Mouse (Mus musculus): Measurements from ENCODE around the gene Cklf. TPM values are rescaled to one million over a fixed set of nuclear protein-coding genes. Genes with fewer than 3 reads are reported as not detected.

The Cklf gene
- polyA plus RNA-seq, 1 experiment from 2014 or later: 33.6 TPM

GRCm38 (mm10) chr8:104232039-104232438 is 18.6 kb upstream of the Cklf start:
- Histone ChIP-seq H3K4me1 (ENCODE audit: control insufficient read depth, insufficient read depth, low read depth, low read length) (no peaks in the 10 kb centered on the region), H3K9me3 (ENCODE audit: control insufficient read depth, low read length) (no peaks in the 10 kb centered on the region), H3K36me3 (ENCODE audit: control insufficient read depth, insufficient read depth, low read length) (peaks cover 56% of the 10 kb centered on the region), H3K9ac (ENCODE audit: low read depth, low read length) (no peak overlapping the region), H3K4me2 (ENCODE audit: low read length) (no peak overlapping the region), H3K27ac (ENCODE audit: low read depth, low read length) (no peak overlapping the region), H3K27me3 (replicated peaks; ENCODE audit: control insufficient read depth, insufficient read depth, low read length) (no peaks in the 10 kb centered on the region), H3K4me3 (ENCODE audit: low read length) (no peak overlapping the region)
- no peak for ATAC-seq
- 97% methylated on average over 4 of the region's 4 CpGs for WGBS

- no peak overlapping the region for H3K4me3 ChIP-seq (ENCODE audit: low read length)
- no peak for ATAC-seq
- no peak overlapping the region for H3K4me2 ChIP-seq (ENCODE audit: low read length)
- peaks cover 47% of the 10 kb centered on the region for H3K36me3 ChIP-seq (ENCODE audit: control insufficient read depth, insufficient read depth, low read length)
- H3K27me3 ChIP-seq (replicated peaks; ENCODE audit: control insufficient read depth, insufficient read depth, low read length): no peaks in the 10 kb centered on the region
- H3K9me3 ChIP-seq (ENCODE audit: control insufficient read depth, low read length): no peaks in the 10 kb centered on the region
- no peak overlapping the region for H3K9ac ChIP-seq (ENCODE audit: low read depth, low read length)
- no peak overlapping the region for H3K27ac ChIP-seq (ENCODE audit: low read depth, low read length)
- 98% methylated on average over 5 of the region's 5 CpGs for WGBS
- H3K4me1 ChIP-seq (ENCODE audit: control insufficient read depth, insufficient read depth, low read depth, low read length): no peaks in the 10 kb centered on the region
Observed at GRCm38 (mm10) chr8:104232919-104233318, 17.7 kb upstream of the Cklf start.

GRCm38 (mm10) chr8:104234573-104234972 is 16.1 kb upstream of the Cklf start:
- Histone ChIP-seq H3K27ac (ENCODE audit: low read depth, low read length) (no peak overlapping the region), H3K9me3 (ENCODE audit: control insufficient read depth, low read length) (no peaks in the 10 kb centered on the region), H3K4me3 (ENCODE audit: low read length) (no peak overlapping the region), H3K4me1 (ENCODE audit: control insufficient read depth, insufficient read depth, low read depth, low read length) (no peaks in the 10 kb centered on the region), H3K4me2 (ENCODE audit: low read length) (no peak overlapping the region), H3K9ac (ENCODE audit: low read depth, low read length) (no peak overlapping the region), H3K27me3 (replicated peaks; ENCODE audit: control insufficient read depth, insufficient read depth, low read length) (no peaks in the 10 kb centered on the region), H3K36me3 (ENCODE audit: control insufficient read depth, insufficient read depth, low read length) (peaks cover 37% of the 10 kb centered on the region)
- peak; percentile 69; the same call in 1 of the 2 replicates for ATAC-seq
- WGBS: 50% methylated on average over 6 of the region's 6 CpGs

DNA sequence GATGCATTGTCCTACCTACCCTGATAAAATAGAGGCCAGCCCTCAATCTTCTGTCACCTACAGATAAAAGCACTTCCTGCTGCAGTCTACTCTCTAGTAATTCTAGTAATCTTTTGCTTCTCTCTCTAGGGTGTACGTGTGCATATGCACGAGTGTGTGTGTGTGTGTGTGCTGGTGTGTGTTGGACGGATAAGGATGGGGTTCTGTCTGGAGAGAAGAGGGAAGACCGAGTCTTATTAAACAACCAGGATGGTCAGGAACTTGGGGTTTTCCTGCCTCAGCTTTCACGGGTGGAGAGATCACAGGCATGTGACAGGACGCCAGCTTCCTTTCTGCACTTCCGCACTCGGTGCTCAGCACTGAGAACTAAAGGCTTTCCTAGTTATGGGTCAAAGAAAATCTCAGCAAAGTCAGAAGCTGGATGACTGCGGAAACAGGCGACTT is 11.2 kb upstream of the Cklf start:
- peaks cover 27% of the 10 kb centered on the region for H3K36me3 ChIP-seq (ENCODE audit: control insufficient read depth, insufficient read depth, low read length)
- no peak for ATAC-seq

DNA sequence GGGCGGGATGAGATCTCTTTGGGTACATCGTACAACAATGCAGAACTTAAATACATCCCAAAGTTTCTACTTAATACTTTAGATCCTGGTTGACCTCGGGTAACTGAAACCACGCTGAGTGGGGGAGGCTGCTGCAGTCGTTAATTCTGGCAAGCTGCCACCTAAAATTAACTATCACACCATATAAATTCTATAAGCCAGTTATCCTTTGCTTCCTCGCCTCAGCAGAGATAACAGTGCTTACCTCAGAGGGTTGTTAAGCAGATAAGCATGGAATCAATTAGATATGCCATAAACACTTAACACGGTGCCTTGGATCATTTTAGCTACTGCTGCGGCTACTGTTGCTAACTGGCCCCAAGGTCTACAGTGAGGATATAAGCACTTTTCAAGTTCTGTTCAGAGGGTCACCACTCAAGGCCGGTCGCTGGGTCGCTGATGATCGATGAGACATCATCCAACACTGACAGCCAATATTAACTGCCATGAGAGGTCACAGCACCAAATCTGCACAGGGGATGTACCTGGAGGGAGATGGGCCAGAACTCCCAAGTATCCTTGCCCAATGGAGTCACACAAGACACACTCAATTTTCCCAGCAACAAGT is 8.5 kb upstream of the Cklf start:
- ATAC-seq: no peak
- Histone ChIP-seq H3K4me3 (ENCODE audit: low read length) (no peak overlapping the region), H3K36me3 (ENCODE audit: control insufficient read depth, insufficient read depth, low read length) (peaks cover 29% of the 10 kb centered on the region), H3K27me3 (replicated peaks; ENCODE audit: control insufficient read depth, insufficient read depth, low read length) (no peaks in the 10 kb centered on the region), H3K27ac (ENCODE audit: low read depth, low read length) (no peak overlapping the region), H3K4me1 (ENCODE audit: control insufficient read depth, insufficient read depth, low read depth, low read length) (peaks cover 4% of the 10 kb centered on the region; the same call in 1 of the 2 replicates), H3K9me3 (ENCODE audit: control insufficient read depth, low read length) (no peaks in the 10 kb centered on the region), H3K9ac (ENCODE audit: low read depth, low read length) (no peak overlapping the region), H3K4me2 (ENCODE audit: low read length) (no peak overlapping the region)
- 82% methylated on average over 12 of the region's 12 CpGs for WGBS

More for the DNA sequence above, 11.2 kb upstream of the Cklf start:
- Histone ChIP-seq H3K4me1 (ENCODE audit: control insufficient read depth, insufficient read depth, low read depth, low read length) (no peaks in the 10 kb centered on the region), H3K27ac (ENCODE audit: low read depth, low read length) (no peak overlapping the region), H3K9ac (ENCODE audit: low read depth, low read length) (no peak overlapping the region), H3K4me2 (ENCODE audit: low read length) (no peak overlapping the region), H3K9me3 (ENCODE audit: control insufficient read depth, low read length) (no peaks in the 10 kb centered on the region), H3K4me3 (ENCODE audit: low read length) (no peak overlapping the region), H3K27me3 (replicated peaks; ENCODE audit: control insufficient read depth, insufficient read depth, low read length) (no peaks in the 10 kb centered on the region)
- 89% methylated on average over 10 of the region's 10 CpGs for WGBS

DNA sequence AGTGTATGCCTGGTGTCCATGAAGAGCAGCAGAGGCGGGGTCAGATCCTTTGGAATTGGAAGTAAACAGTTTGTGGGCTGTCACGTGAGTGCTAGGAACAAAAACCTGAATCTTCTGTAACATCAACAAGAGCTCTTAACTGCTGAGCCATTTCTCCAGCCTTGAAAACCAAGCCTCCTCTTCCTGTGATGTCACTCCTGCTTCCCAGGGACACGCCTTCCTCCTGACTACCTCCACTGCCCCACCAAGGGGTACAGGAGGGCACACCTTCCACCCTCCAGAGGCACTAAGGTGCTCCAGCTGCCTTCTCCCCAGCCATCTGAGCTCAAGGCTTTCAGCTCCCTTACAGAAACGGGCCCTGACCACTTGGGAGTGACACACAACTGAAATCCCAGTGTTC is 4.0 kb upstream of the Cklf start:
- Histone ChIP-seq H3K9me3 (ENCODE audit: control insufficient read depth, low read length) (no peaks in the 10 kb centered on the region), H3K4me2 (ENCODE audit: low read length) (no peak overlapping the region; the same call in 1 of the 2 replicates), H3K36me3 (ENCODE audit: control insufficient read depth, insufficient read depth, low read length) (peaks cover 14% of the 10 kb centered on the region), H3K9ac (ENCODE audit: low read depth, low read length) (0 out of 2 replicates have a peak overlapping the region, but pooled peaks have one; percentile 14), H3K4me1 (ENCODE audit: control insufficient read depth, insufficient read depth, low read depth, low read length) (peaks cover 16% of the 10 kb centered on the region), H3K4me3 (ENCODE audit: low read length) (no peak overlapping the region), H3K27me3 (replicated peaks; ENCODE audit: control insufficient read depth, insufficient read depth, low read length) (no peaks in the 10 kb centered on the region), H3K27ac (ENCODE audit: low read depth, low read length) (no peak overlapping the region)
- WGBS: 74% methylated on average over 4 of the region's 4 CpGs
- ATAC-seq: no peak

GRCm38 (mm10) chr8:104247054-104247907 is 3.4 kb upstream of the Cklf start:
- Histone ChIP-seq H3K27me3 (replicated peaks; ENCODE audit: control insufficient read depth, insufficient read depth, low read length) (no peaks in the 10 kb centered on the region), H3K36me3 (ENCODE audit: control insufficient read depth, insufficient read depth, low read length) (peaks cover 11% of the 10 kb centered on the region), H3K9ac (ENCODE audit: low read depth, low read length) (peak overlapping the region; percentile 92), H3K27ac (ENCODE audit: low read depth, low read length) (no peak overlapping the region; the same call in 1 of the 2 replicates), H3K4me3 (ENCODE audit: low read length) (peak overlapping the region; percentile 100), H3K4me1 (ENCODE audit: control insufficient read depth, insufficient read depth, low read depth, low read length) (peaks cover 18% of the 10 kb centered on the region), H3K9me3 (ENCODE audit: control insufficient read depth, low read length) (no peaks in the 10 kb centered on the region), H3K4me2 (ENCODE audit: low read length) (peak overlapping the region; percentile 92)
- 75% methylated on average over 22 of the region's 22 CpGs for WGBS
- no peak for ATAC-seq

- Histone ChIP-seq H3K27me3 (replicated peaks; ENCODE audit: control insufficient read depth, insufficient read depth, low read length) (no peaks in the 10 kb centered on the region), H3K27ac (ENCODE audit: low read depth, low read length) (peak overlapping the region; percentile 63), H3K4me1 (ENCODE audit: control insufficient read depth, insufficient read depth, low read depth, low read length) (peaks cover 18% of the 10 kb centered on the region), H3K4me2 (ENCODE audit: low read length) (peak overlapping the region; percentile 92), H3K9me3 (ENCODE audit: control insufficient read depth, low read length) (no peaks in the 10 kb centered on the region), H3K36me3 (ENCODE audit: control insufficient read depth, insufficient read depth, low read length) (peaks cover 9% of the 10 kb centered on the region; the same call in 1 of the 2 replicates), H3K4me3 (ENCODE audit: low read length) (peak overlapping the region; percentile 100), H3K9ac (ENCODE audit: low read depth, low read length) (peak overlapping the region; percentile 92)
- 4% methylated on average over 11 of the region's 11 CpGs for WGBS
- ATAC-seq: 0 out of 2 replicates have a peak, but pooled peaks have one; percentile 3
Observed at GRCm38 (mm10) chr8:104247908-104248275, 2.8 kb upstream of the Cklf start.

DNA sequence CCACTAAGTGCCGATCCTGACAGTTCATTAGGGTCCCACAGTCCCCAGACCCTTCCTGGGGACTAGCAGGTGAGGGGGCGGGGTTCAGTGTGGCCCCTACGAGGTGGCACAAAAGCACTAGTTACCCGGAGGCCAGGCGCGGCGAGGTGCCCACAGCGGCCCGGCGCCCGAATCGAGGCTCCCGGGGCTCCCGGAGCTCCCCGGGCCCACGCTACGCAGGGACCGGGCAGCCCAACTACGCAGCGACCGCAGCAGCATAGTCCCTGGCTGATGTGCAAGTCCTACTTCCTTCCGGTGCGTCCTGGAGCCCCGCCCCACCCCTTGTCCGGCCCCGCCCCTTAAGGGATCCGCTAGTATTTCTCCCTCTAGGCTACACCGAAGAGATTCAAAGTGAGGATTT is 2.4 kb upstream of the Cklf start, which contains the start of gene Tk2:
Gene Tk2 (minus strand): TSS at position 283 of the 400 bp plus-strand sequence.
- peak; percentile 93 for ATAC-seq
- peaks cover 18% of the 10 kb centered on the region for H3K4me1 ChIP-seq (ENCODE audit: control insufficient read depth, insufficient read depth, low read depth, low read length)
- H3K4me2 ChIP-seq (ENCODE audit: low read length): peak within 1 kb of the TSS; percentile 92
- H3K36me3 ChIP-seq (ENCODE audit: control insufficient read depth, insufficient read depth, low read length): peaks cover 7% of the 10 kb centered on the region; the same call in 1 of the 2 replicates
- H3K9me3 ChIP-seq (ENCODE audit: control insufficient read depth, low read length): no peaks in the 10 kb centered on the region
- H3K4me3 ChIP-seq (ENCODE audit: low read length): peak within 1 kb of the TSS; percentile 100
- 0% methylated on average over 28 of the region's 28 CpGs for WGBS
- H3K9ac ChIP-seq (ENCODE audit: low read depth, low read length): peak within 1 kb of the TSS; percentile 92
- H3K27ac ChIP-seq (ENCODE audit: low read depth, low read length): peak within 1 kb of the TSS; percentile 63
- H3K27me3 ChIP-seq (replicated peaks; ENCODE audit: control insufficient read depth, insufficient read depth, low read length): no peaks in the 10 kb centered on the region
